Mouse (Mus musculus) cerebellum, adult 9-11 months (tissue): ENCODE data around the gene Elob.

ENCODE experiments used
- DNase-seq: peaks from one replicate; pipeline ENCODE4 v3.0.0; 2022

Gene Elob

GRCm38 (mm10) chr17:23777141-23777540 is 51.8 kb downstream of the Elob start:
- DNase-seq: no peak

DNA sequence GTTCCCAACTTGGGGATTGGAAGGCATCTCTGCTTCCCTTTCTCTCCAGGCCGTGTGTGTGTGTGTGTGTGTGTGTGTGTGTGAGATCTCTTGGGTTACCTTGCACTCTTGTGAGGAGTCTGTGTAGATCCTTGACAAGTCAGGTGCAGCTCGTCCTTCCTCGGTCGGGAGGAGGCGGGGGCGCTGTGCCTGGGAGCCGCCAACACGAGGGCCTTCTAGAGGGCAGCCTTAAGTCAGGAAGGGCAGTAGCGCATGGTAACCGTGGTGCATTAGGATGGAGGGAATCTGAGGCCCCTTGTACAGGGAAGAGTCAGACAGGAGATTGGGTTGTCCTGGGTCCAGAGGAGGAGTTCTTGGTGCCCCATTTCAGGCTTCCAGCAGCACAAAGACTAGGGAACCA is 52.7 kb downstream of the Elob start:
- no peak for DNase-seq
